In the genomic region with DNA sequence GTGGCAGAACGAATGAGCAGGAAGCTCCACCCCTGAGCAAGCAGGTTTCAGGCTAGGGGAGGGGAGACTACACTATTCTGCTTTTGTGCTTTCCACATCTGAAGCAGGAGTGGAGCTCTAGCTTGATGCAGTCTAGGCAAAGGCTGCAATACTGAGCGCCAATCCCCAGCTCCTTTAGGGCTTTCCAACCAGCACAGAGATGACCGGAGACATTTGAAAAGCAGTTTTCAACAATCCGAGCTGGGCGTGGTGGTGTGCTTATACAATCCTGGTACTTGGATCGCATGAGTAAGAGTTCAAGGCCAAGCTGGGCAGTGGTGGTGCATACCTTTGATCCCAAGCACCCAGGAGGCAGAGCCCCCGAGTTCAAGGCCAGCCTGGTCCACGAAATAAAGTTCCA, we compare ENCODE assay signal across 28 mouse cellular contexts. TPM values are rescaled to one million over a fixed set of nuclear protein-coding genes. Genes with fewer than 3 reads are reported as not detected.
A peak's percentile ranks its signal among the peaks of the same experiment; 100 is the strongest.
DNase-seq lines count a peak whose midpoint lies in the region; ATAC-seq and TF ChIP-seq lines count a peak whose summit lies in the region.
"Had no signal": no experiment of that assay in that cellular context is flagged by ENCODE, and none has a peak within 500 bp of the region (broad histone marks: within the 10 kb centered on the region; RNA-seq: fewer than 3 reads in every experiment).

No protein-coding gene starts in this region.

- no peaks in the 10 kb centered on the region for H3K4me1 ChIP-seq in intestine, embryonic 14.5 days (replicated peaks; ENCODE audit: control insufficient read depth, insufficient read depth, low read length)
- no peaks in the 10 kb centered on the region; the same call in 1 of the 2 replicates for H3K4me1 ChIP-seq in intestine, postnatal 0 days (replicated peaks; ENCODE audit: control insufficient read depth, insufficient read depth, low read length)
- H3K4me1 ChIP-seq in ES-Bruce4 (ENCODE audit: control insufficient read depth, insufficient read depth, low read length), result peaks cover 5% of the 10 kb centered on the region
- H3K4me1 ChIP-seq in stomach, embryonic 16.5 days (ENCODE audit: control insufficient read depth, insufficient read depth, low read length), result no peaks in the 10 kb centered on the region
- H3K4me1 ChIP-seq: heart, embryonic 12.5 days had no signal

- ATAC-seq in intestine, embryonic 14.5 days (replicated peaks; ENCODE audit: low FRiP score, low TSS enrichment, low read depth), result no peak
- ATAC-seq in intestine, postnatal 0 days, result no peak
- ATAC-seq in stomach, embryonic 16.5 days (ENCODE audit: insufficient read depth, low FRiP score), result peak; percentile 38; the same call in 1 of the 2 replicates
- ATAC-seq: forebrain, embryonic 14.5 days; hindbrain, postnatal 0 days; midbrain, embryonic 16.5 days had no signal

- 57% methylated on average over 7 of the region's 8 CpGs for WGBS in intestine, embryonic 14.5 days
- 24% methylated on average over 8 of the region's 8 CpGs for whole genome bisulfite sequencing in intestine, postnatal 0 days
- WGBS in stomach, embryonic 16.5 days, result 50% methylated on average over 7 of the region's 8 CpGs

- no peak overlapping the region for H3K27ac ChIP-seq in intestine, embryonic 14.5 days (ENCODE audit: low read depth)
- no peak overlapping the region for H3K27ac ChIP-seq in intestine, postnatal 0 days (ENCODE audit: low read depth, low read length)
- H3K27ac ChIP-seq in ES-Bruce4 (ENCODE audit: insufficient read depth, low read length), result peak overlapping the region; percentile 83
- peak overlapping the region; percentile 6; the same call in 1 of the 2 replicates for H3K27ac ChIP-seq in stomach, embryonic 16.5 days (ENCODE audit: low read length)
- H3K27ac ChIP-seq: embryonic facial prominence, embryonic 12.5 days; hindbrain, postnatal 0 days; limb, embryonic 12.5 days; liver, embryonic 13.5 days; neural tube, embryonic 13.5 days had no signal

- H3K27me3 ChIP-seq in intestine, embryonic 14.5 days (replicated peaks; ENCODE audit: control insufficient read depth, insufficient read depth, low read length), result no peaks in the 10 kb centered on the region
- no peaks in the 10 kb centered on the region for H3K27me3 ChIP-seq in intestine, postnatal 0 days (replicated peaks; ENCODE audit: control insufficient read depth, insufficient read depth, low read length)
- H3K27me3 ChIP-seq in ES-Bruce4 (ENCODE audit: control insufficient read depth, insufficient read depth, low read length, poor library complexity, severe bottlenecking), result no peaks in the 10 kb centered on the region
- no peaks in the 10 kb centered on the region for H3K27me3 ChIP-seq in stomach, embryonic 16.5 days (ENCODE audit: control insufficient read depth, insufficient read depth, low read length)
- H3K27me3 ChIP-seq: embryonic facial prominence, embryonic 12.5 days; heart, embryonic 12.5 days; limb, embryonic 12.5 days; neural tube, embryonic 13.5 days had no signal

- H3K9me3 ChIP-seq in intestine, embryonic 14.5 days (ENCODE audit: control insufficient read depth, low read length), result no peaks in the 10 kb centered on the region
- no peaks in the 10 kb centered on the region for H3K9me3 ChIP-seq in intestine, postnatal 0 days (ENCODE audit: control insufficient read depth)
- H3K9me3 ChIP-seq in ES-Bruce4 (replicated peaks; ENCODE audit: control insufficient read depth, insufficient read depth, low read length, poor library complexity, severe bottlenecking), result no peaks in the 10 kb centered on the region
- no peaks in the 10 kb centered on the region for H3K9me3 ChIP-seq in stomach, embryonic 16.5 days (replicated peaks; ENCODE audit: control insufficient read depth, low read length)
- H3K9me3 ChIP-seq: embryonic facial prominence, embryonic 12.5 days; heart, embryonic 12.5 days; limb, embryonic 12.5 days; liver, embryonic 13.5 days; neural tube, embryonic 13.5 days had no signal

- TF ChIP-seq EP300 in ES-Bruce4 (IDR thresholded peaks at IDR 0.05; ENCODE audit: insufficient read depth, low read depth, low read length), result no peak

- no peaks in the 10 kb centered on the region for H3K36me3 ChIP-seq in intestine, embryonic 14.5 days (ENCODE audit: control insufficient read depth, insufficient read depth, low read length)
- H3K36me3 ChIP-seq in intestine, postnatal 0 days (ENCODE audit: control insufficient read depth, insufficient read depth), result no peaks in the 10 kb centered on the region
- H3K36me3 ChIP-seq in ES-Bruce4 (ENCODE audit: control insufficient read depth, insufficient read depth, low read length, poor library complexity, severe bottlenecking), result no peaks in the 10 kb centered on the region
- H3K36me3 ChIP-seq in stomach, embryonic 16.5 days (ENCODE audit: control insufficient read depth, insufficient read depth, low read length), result no peaks in the 10 kb centered on the region
- H3K36me3 ChIP-seq: embryonic facial prominence, embryonic 12.5 days; heart, embryonic 12.5 days; limb, embryonic 12.5 days; liver, embryonic 13.5 days; neural tube, embryonic 13.5 days had no signal

- no peak overlapping the region for H3K4me3 ChIP-seq in intestine, embryonic 14.5 days (ENCODE audit: low read depth, low read length)
- no peak overlapping the region for H3K4me3 ChIP-seq in intestine, postnatal 0 days (ENCODE audit: low read depth, low read length)
- H3K4me3 ChIP-seq in ES-Bruce4 (ENCODE audit: low read depth, low read length), result peak overlapping the region; percentile 32
- H3K4me3 ChIP-seq in stomach, embryonic 16.5 days (replicated peaks; ENCODE audit: low read length), result no peak overlapping the region
- H3K4me3 ChIP-seq: embryonic facial prominence, embryonic 12.5 days; erythroblast, embryonic 14.5 days; heart, embryonic 12.5 days; limb, embryonic 12.5 days; liver, embryonic 13.5 days; myocyte; neural tube, embryonic 13.5 days had no signal

- H3K4me2 ChIP-seq in intestine, embryonic 14.5 days (ENCODE audit: low read length), result no peak overlapping the region
- H3K4me2 ChIP-seq in intestine, postnatal 0 days (replicated peaks; ENCODE audit: low read depth), result no peak overlapping the region
- no peak overlapping the region for H3K4me2 ChIP-seq in stomach, embryonic 16.5 days (ENCODE audit: low read depth, low read length)
- H3K4me2 ChIP-seq: embryonic facial prominence, embryonic 12.5 days; heart, embryonic 12.5 days; limb, embryonic 12.5 days; liver, embryonic 13.5 days; neural tube, embryonic 13.5 days had no signal

- no peak overlapping the region for H3K9ac ChIP-seq in intestine, embryonic 14.5 days (ENCODE audit: low read length)
- no peak overlapping the region for H3K9ac ChIP-seq in intestine, postnatal 0 days (ENCODE audit: low read depth, low read length)
- no peak overlapping the region for H3K9ac ChIP-seq in ES-Bruce4 (ENCODE audit: low read depth, poor library complexity, severe bottlenecking)
- no peak overlapping the region for H3K9ac ChIP-seq in stomach, embryonic 16.5 days (ENCODE audit: low read length)
- H3K9ac ChIP-seq: embryonic facial prominence, embryonic 12.5 days; heart, embryonic 12.5 days; limb, embryonic 12.5 days; liver, embryonic 13.5 days; neural tube, embryonic 13.5 days had no signal

- DNase-seq in intestine, embryonic 14.5 days (ENCODE audit: low spot score), result peak; percentile 54
- DNase-seq in ZHBTc4 (ENCODE audit: low read depth, low spot score), result peak; percentile 66
- DNase-seq in lung, postnatal 10 days, result no peak
- DNase-seq in heart, adult 11 months, result no peak
- DNase-seq: adrenal gland, adult 2 months; B cell, adult 2 months; cerebellum, adult 11 months; cerebellum, postnatal 14 days; gastrocnemius, postnatal 14 days; heart, adult 18-20 months; heart, postnatal 10 days; kidney, adult 8-10 months; kidney, postnatal 14 days; liver, embryonic 13.5 days; lung, adult 2 months; lung, postnatal 36 days had no signal

- TF ChIP-seq CTCF in intestine, postnatal 0 days (IDR thresholded peaks at IDR 0.05; ENCODE audit: low read depth), result no peak
- no peak for TF ChIP-seq CTCF in ES-Bruce4 (IDR thresholded peaks at IDR 0.05; ENCODE audit: low read depth, low read length)

- no peak for TF ChIP-seq POLR2A in ES-Bruce4 (IDR thresholded peaks at IDR 0.05; ENCODE audit: insufficient read depth, low read length)

RNA-seq across cellular contexts. Expression of gene Dpep1, which starts 5.9 kb away (rescaled TPM):
- polyA plus RNA-seq in intestine, embryonic 14.5 days (2014; fragmentation: Nextera tagmentation; extraction: Ambion mirVana), result 0.28 and 1.3 TPM in 2 replicates
- polyA plus RNA-seq in intestine, postnatal 0 days (2015; fragmentation: Nextera tagmentation; extraction: Ambion mirVana), result 30.8 and 32.7 TPM in 2 replicates
- not detected in 2 replicates for polyA plus RNA-seq in ES-Bruce4 (2011; ENCODE audit: insufficient read depth, insufficient read length, low read depth, missing spikeins)
- 6.1 and 7.0 TPM in 2 replicates for polyA plus RNA-seq in stomach, embryonic 16.5 days (2015; fragmentation: Nextera tagmentation; extraction: Ambion mirVana)
- polyA plus RNA-seq: erythroblast, embryonic 14.5 days; forebrain, embryonic 14.5 days had no signal

RNA-seq across cellular contexts. Expression of gene Chmp1a, which starts 20.7 kb away (rescaled TPM):
- polyA plus RNA-seq in intestine, embryonic 14.5 days (2014; fragmentation: Nextera tagmentation; extraction: Ambion mirVana), result 107 and 110 TPM in 2 replicates
- polyA plus RNA-seq in intestine, postnatal 0 days (2015; fragmentation: Nextera tagmentation; extraction: Ambion mirVana), result 203 TPM in 2 replicates
- polyA plus RNA-seq in ES-Bruce4 (2011; ENCODE audit: insufficient read depth, insufficient read length, low read depth, missing spikeins), result 64.1 and 66.0 TPM in 2 replicates
- 146 and 165 TPM in 2 replicates for polyA plus RNA-seq in stomach, embryonic 16.5 days (2015; fragmentation: Nextera tagmentation; extraction: Ambion mirVana)

RNA-seq across cellular contexts. Expression of gene Spata33, which starts 20.7 kb away (rescaled TPM):
- 3.1 and 3.3 TPM in 2 replicates for polyA plus RNA-seq in intestine, embryonic 14.5 days (2014; fragmentation: Nextera tagmentation; extraction: Ambion mirVana)
- polyA plus RNA-seq in intestine, postnatal 0 days (2015; fragmentation: Nextera tagmentation; extraction: Ambion mirVana), result 0.55 and 1.2 TPM in 2 replicates
- polyA plus RNA-seq in ES-Bruce4 (2011; ENCODE audit: insufficient read depth, insufficient read length, low read depth, missing spikeins), result 1.8 TPM in 2 replicates
- 3.3 and 3.5 TPM in 2 replicates for polyA plus RNA-seq in stomach, embryonic 16.5 days (2015; fragmentation: Nextera tagmentation; extraction: Ambion mirVana)

RNA-seq across cellular contexts. Expression of gene Cdk10, which starts 32.7 kb away (rescaled TPM):
- 31.1 and 32.6 TPM in 2 replicates for polyA plus RNA-seq in intestine, embryonic 14.5 days (2014; fragmentation: Nextera tagmentation; extraction: Ambion mirVana)
- 11.8 and 14.0 TPM in 2 replicates for polyA plus RNA-seq in intestine, postnatal 0 days (2015; fragmentation: Nextera tagmentation; extraction: Ambion mirVana)
- 34.3 and 35.7 TPM in 2 replicates for polyA plus RNA-seq in ES-Bruce4 (2011; ENCODE audit: insufficient read depth, insufficient read length, low read depth, missing spikeins)
- 27.3 and 31.0 TPM in 2 replicates for polyA plus RNA-seq in stomach, embryonic 16.5 days (2015; fragmentation: Nextera tagmentation; extraction: Ambion mirVana)

RNA-seq across cellular contexts. Expression of gene Sult5a1, which starts 33.8 kb away (rescaled TPM):
- 17.5 and 18.7 TPM in 2 replicates for polyA plus RNA-seq in intestine, embryonic 14.5 days (2014; fragmentation: Nextera tagmentation; extraction: Ambion mirVana)
- 3.4 and 3.5 TPM in 2 replicates for polyA plus RNA-seq in intestine, postnatal 0 days (2015; fragmentation: Nextera tagmentation; extraction: Ambion mirVana)
- polyA plus RNA-seq in ES-Bruce4 (2011; ENCODE audit: insufficient read depth, insufficient read length, low read depth, missing spikeins), result 2.2 and 2.9 TPM in 2 replicates
- 17.6 and 18.4 TPM in 2 replicates for polyA plus RNA-seq in stomach, embryonic 16.5 days (2015; fragmentation: Nextera tagmentation; extraction: Ambion mirVana)

Comparison
In these comparisons a context has a peak if more than half of its experiments do, and no peak if none do; other contexts are left out.
1. DNase-seq: peak in intestine, embryonic 14.5 days (single experiment) and ZHBTc4 (single experiment); none in lung, postnatal 10 days (single experiment) and heart, adult 11 months (single experiment).
2. H3K27ac ChIP-seq: peak in ES-Bruce4 (single experiment) and stomach, embryonic 16.5 days (single experiment); none in intestine, embryonic 14.5 days (single experiment) and intestine, postnatal 0 days (single experiment).